Mouse (Mus musculus) gonadal fat pad, adult 2 months (tissue): Measurements from ENCODE around the gene Pdss2. TPM values are rescaled to one million over a fixed set of nuclear protein-coding genes. Genes with fewer than 3 reads are reported as not detected.
"Not testable (repeated sequence)": the region's sequence is repeated elsewhere in the genome, so short reads cannot be mapped to it uniquely, and the experiment has no call there.

Experiments
- DNase-seq: peaks from one replicate; pipeline ENCODE4 v3.0.0-alpha.2; 2012; ENCODE audit warnings: low read depth
- polyA plus RNA-seq: library from polyadenylated mRNA; depleted of rRNA; stranded (reverse); fragments of >200 nt; gene quantifications from 2 replicates; pipeline ENCODE4 v1.2.3, GENCODE M21; 2012

Pdss2 gene
- polyA plus RNA-seq, 1 experiment, result 7.2 TPM

GRCm38 (mm10) chr10:43373666-43374065 is 152.4 kb downstream of the Pdss2 start:
- no peak for DNase-seq

- DNase-seq, result no peak
Measured at GRCm38 (mm10) chr10:43375286-43375685, 154.0 kb downstream of the Pdss2 start.

DNA sequence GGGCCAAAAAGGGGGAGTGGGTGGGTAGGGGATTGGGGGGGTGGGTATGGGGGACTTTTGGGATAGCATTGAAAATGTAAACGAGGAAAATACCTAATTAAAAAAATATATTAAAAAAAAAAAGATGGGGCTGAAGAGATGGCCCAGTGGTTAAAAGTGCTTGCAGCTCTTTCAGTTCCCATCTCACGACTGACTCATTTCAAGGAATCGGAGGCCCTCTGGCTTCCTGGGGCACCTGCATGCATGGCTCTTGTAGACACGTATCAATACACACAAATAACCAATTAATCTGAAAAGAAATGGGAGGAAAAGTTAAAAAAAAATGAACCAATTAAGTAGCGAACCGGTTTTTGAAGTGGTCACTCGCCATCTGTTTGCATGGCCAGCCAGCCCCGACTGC is 155.5 kb downstream of the Pdss2 start:
- no peak for DNase-seq

DNA sequence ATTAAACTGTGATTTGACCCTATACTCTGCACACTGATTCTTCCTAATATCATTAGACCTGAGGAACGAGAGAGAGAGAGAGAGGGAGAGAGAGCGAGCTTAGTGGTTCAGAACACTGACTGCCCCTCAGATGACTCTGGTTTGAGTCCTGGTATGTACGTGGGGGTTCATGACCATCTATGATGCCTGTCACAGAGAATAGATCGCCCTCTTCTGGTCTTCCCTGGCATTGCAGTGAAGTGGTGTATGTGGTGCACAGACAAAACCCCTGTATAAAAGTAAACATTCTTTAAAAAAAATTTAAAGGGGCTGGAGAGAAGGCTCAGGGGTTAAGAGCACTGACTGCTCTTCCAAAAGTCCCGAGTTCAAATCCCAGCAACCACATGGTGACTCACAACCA is 157.0 kb downstream of the Pdss2 start:
- DNase-seq, result no peak

GRCm38 (mm10) chr10:43378732-43379644 is 157.7 kb downstream of the Pdss2 start:
- no peak for DNase-seq

DNA sequence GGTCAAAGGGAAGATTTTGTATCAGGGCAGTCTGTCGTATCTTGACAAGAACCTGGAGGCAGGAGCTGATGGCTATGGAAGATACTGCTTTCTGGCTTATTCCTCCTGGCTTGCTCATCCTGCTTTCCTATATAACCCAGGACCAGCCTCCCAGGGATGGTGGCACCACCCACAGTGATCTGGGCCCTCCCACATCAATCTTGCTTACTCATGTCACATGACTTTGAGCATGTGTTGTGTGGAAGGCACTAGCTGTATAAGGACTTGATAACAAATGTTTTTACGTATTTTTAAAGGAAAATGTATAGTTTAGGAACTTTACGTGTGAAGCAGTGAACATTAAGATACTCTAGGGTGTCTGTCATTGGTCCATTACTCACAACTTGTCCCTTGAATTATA is 161.4 kb downstream of the Pdss2 start:
- DNase-seq, result no peak

- DNase-seq, result no peak
Measured at GRCm38 (mm10) chr10:43384623-43385022, 163.3 kb downstream of the Pdss2 start.

DNA sequence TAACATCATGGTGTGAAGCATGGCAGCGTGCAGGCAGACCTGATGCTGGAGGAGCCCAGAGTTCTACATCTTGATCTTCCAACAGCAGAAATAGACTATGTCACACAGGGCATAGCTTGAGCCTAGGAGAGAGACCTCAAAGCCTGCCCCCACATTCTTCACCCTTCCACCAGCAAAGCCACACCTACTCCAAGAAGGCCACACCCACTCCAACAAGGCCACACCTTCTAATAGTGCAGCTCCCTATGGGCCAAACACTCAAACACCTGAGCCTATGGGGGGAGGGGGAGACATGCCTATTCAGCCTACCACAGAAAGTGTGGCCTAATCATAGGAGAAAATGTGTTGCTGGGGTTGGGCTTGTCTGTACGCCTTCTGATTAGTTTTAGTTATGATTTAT is 171.6 kb downstream of the Pdss2 start:
- DNase-seq, result no peak

- DNase-seq, result no peak
Measured at GRCm38 (mm10) chr10:43393818-43394217, 172.5 kb downstream of the Pdss2 start.

GRCm38 (mm10) chr10:43395824-43396223 is 174.5 kb downstream of the Pdss2 start:
- DNase-seq, result no peak

DNA sequence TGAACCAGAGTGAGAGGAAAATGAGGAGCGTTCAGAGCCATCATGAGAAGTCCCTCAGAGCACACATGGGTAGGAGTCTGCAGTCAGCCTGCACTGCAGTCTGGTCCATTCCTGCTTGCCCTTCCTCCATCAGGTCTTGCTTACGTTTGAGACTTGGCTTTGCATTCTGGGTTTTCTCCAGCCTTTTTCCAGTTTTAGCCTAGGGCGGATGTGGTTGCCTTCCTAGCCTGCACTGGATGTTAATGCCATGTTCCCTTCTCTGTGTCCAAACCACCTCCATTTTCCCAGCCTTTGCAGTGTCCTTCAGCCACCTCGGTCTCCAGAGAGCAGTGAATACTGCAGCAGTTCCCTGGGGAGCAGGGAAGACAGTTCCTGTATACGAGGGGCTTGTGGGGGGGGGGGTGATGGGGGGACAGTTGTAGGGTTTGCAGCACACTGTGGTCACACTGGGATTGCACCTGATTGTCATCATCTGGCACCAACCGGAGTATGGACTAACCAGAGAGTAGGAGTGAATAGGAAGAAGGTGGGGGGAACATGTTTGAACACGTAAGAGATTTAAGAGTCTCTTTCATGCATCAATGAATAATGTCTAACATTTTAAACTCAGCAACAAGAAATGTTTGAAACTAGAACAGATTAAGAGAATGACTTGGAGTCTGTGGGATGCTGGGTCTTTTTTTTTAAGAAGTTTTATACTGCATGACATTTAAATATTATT is 178.5 kb downstream of the Pdss2 start:
- peak; percentile 55 for DNase-seq

DNA sequence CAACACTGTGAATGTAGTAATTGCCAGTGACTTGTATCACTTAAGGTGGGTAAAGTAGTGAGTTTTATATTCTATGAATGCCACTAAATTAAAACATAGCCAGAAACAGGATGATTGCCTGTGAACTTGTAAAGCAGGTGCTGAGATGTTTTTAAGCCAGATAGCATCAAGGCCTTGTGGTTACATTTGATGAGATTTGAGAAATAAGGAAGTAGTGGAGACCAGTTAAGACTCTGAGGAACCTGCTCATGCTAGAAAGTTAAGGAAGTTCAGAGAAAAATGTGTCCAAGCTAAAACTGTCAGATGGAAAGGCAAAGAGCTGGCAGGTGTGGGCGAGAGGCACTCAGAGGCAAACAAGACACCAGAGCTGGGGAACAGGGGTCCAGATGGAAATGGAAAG is 184.8 kb downstream of the Pdss2 start:
- no peak for DNase-seq

- no peak for DNase-seq
Measured at GRCm38 (mm10) chr10:43406885-43407284, 185.6 kb downstream of the Pdss2 start.

- no peak for DNase-seq
Measured at GRCm38 (mm10) chr10:43409506-43410230, 188.4 kb downstream of the Pdss2 start.

- DNase-seq, result not testable (repeated sequence)
Measured at GRCm38 (mm10) chr10:43411164-43411563, 189.9 kb downstream of the Pdss2 start.

DNA sequence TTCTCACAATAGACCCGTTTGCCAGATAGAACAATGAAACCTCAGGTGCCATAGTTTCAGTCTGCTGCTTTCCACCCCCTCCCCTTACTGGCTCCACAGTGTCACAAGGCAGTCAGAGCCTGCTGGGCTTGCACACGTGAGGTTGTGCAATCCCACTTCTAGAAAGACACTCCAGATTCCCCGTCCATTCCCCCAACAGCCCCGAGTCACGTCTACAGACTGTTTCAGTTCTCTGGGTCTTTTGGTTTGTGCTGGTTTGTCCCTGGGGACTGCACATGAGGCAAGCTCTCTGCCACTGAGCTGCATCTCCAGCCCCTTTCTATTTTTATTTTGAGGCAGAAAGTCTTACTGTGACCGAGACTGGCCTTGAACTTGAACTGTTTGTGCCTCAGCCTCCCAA is 196.1 kb downstream of the Pdss2 start:
- DNase-seq, result no peak

- no peak for DNase-seq
Measured at GRCm38 (mm10) chr10:43420660-43421413, 199.6 kb downstream of the Pdss2 start.

GRCm38 (mm10) chr10:43422061-43422770 is 200.9 kb downstream of the Pdss2 start:
- no peak for DNase-seq

DNA sequence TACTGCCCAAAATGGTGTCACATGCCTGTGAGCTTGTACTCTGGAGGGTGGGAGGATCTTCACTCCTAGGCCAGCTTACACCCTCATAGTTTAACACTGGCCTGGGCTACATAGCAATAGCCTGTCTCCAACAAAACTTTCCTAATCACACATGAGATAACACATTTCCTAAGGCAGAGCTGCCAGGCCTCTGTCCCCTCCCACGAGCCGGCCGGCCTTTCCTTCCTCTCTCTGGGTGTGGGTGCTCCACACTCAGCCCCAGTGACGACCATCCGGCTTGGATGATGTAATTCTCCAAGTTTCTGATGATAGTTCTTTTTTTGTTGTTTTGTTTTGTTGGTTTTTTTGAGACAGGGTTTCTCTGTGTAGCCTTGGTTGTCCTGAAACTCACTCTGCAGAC is 203.3 kb downstream of the Pdss2 start:
- no peak for DNase-seq

DNA sequence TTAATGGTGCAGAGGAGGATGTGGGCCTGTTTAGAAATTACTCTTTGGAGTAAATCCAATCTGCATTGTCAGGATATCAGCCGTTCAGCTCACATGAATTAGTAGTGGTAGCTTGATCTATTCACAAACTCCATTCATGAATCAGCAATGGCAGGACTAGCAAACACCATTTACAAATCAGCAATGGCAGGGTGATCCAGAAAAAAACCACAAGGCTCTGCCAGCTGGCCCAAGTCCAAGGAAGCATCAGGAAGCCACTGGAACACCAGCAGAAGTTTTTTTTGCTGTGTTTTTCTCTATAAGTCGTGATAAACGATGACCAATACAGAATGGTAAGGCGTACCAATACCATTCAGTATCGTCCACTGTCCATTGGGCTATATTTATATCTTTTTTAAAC is 209.3 kb downstream of the Pdss2 start:
- no peak for DNase-seq

DNA sequence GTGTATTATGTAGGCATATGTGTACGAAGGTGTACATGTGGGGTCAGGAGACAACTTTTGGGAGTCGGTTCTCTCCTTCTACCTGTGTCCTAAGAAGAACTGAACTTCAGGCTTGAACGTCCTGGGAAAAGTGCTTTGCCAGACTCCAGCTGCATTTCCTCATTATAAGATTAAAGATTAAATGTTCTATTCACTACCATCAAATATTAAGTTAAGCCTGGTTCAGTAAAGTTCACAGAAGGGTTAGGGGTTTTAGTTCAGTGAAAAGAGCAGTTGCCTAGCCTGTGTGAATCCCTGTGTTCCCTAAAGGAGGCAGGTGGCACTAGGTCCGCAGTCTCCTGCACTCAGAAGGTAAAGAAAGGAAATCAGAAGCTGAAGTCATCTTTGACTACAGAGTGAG is 213.0 kb downstream of the Pdss2 start:
- DNase-seq, result no peak
